Mouse (Mus musculus) kidney, postnatal 10 days (tissue): ENCODE results near the gene Gm17651.

Experiments used
- DNase-seq: peaks from one replicate; pipeline ENCODE4 v3.0.0; 2021; ENCODE audit warnings: mixed read lengths

Gm17651 gene

DNA sequence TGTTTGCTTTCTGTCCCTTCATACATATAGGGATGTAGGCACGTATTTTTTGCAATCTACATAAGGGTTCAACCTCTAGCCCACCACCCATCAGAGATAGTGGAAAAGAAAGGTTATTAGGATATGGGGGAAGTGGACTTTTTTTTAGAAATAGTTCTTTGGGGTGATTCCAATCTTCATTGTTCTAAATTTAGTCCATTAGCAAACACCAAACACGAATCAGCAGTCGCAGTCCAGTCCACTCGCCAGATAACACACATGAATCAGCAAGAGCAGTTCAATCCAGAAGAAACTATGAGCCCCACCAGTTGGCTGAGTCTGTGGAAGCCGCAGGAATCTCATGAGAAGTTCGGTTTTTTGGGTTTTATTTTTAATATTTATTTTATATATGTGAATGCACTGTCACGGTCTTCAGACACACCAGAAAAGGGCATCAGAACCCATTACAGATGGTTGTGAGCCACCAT is at the start of gene Gm17651:
Gm17651 (minus strand) TSS at position 51 of the 467 bp plus-strand sequence.
- DNase-seq = no peak

DNA sequence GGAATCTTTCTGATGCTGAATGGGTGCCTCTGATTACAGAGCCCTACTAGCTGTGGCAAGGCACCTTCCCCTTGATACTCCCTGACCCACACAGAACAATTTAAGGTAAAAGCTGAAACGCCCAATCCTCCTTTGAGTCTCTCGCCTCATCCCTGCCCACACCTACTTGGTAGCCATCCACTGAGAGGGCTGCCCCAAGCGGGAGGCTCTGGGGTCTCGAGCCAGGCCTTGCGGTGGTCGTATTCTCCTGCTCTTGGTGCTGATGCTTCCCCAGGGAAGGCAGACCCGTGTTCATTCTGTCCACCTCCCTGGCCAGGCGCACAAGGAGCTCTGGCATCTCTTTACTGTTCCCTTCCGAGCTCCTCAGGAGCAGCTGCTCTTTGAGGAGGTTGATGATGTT is 44.6 kb upstream of the Gm17651 start:
- DNase-seq = no peak

DNA sequence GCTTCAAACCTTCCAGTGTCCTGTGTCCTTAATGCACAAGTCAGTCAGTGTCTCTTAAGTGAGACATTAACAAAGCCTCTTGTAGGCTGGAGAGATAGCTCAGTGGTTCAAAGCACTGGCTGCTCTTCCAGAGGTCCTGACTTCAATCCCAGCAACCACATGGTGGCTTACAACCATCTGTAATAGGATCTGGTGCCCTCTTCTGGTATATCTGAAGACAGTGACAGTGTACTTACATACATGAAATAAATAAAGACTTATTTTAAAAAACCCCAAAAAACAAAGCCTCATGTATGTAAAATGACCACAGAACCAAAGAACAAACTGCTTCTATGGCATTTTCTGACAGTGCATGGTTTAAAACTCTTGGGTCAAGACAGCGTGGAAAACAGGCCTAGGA is 41.4 kb upstream of the Gm17651 start:
- DNase-seq = no peak

DNA sequence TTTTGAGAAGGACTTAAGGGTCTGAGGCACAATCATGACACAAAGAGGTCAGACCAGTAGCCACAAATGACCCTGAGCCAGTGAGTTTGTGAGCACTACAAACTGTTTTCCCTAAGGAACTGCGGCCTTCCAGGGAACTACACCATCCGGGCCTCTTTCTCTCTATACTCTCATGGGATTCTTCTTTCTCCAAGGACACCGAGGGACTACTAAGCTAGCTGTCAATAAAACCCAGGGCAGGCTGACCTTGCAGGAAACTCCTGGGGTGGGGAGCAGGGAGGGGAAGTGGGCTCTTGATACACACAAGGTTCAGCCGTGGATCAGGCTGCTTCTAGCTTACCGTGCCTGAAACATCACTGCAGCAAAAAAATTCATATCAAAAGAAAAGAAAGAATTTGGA is 36.4 kb upstream of the Gm17651 start:
- DNase-seq = no peak

DNA sequence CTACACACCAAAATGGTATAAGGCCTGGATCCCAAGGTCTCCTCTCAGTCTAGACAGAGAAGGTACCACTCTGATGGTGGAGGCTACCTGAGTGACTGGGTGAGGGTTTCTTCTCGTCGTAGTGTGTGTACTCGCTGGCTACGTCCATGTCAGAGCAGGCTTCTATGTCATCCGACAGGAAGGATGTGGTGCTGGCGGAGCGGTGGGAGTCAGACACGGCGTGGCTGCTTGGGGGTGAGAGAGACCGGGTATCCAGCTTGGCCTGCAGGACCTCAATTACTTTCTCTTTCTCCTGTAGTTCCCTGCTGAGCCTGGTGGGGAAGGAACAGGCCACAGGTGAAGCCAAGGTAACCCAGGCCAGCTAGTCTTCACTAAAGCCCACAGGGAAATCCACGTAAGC is 35.6 kb upstream of the Gm17651 start:
- DNase-seq = no peak

DNA sequence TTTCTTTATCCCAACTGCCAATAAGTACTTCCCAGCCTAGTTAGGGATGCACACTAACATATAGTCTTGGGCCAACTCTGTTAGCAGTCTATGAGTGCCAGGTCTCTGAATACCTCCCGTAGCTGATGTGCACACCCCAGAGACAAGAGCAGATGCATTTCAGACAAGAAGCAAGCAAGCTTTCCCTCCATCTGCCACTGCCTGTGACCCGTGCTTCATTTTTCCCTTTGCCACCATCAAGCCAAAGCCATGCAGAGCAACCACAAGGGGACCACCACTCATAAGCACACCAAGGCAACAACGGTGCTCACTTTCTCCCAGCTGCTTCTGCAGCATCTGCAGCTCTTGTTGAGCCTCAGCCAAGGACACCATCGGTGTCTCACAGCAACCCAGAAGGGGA is 32.1 kb upstream of the Gm17651 start:
- no peak for DNase-seq

DNA sequence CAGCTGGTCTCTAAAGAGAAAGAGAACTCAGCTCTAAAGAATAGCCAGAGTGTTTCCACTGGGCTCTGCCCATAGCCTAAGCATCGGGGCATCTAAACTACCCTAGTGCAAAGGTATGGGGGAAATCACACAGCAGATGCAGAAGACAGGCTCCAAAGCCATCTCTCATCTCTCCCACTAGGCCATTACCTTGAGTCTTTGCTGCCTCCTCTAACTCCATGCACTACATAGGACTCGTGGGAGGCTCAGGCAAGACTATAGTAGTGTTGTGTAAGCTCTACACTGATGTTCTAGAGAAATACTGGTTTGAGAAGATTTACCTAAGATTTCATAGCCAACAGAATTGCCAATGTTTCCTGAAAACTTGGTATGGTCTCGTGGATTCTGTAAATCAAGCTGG is 31.0 kb upstream of the Gm17651 start:
- DNase-seq = no peak

DNA sequence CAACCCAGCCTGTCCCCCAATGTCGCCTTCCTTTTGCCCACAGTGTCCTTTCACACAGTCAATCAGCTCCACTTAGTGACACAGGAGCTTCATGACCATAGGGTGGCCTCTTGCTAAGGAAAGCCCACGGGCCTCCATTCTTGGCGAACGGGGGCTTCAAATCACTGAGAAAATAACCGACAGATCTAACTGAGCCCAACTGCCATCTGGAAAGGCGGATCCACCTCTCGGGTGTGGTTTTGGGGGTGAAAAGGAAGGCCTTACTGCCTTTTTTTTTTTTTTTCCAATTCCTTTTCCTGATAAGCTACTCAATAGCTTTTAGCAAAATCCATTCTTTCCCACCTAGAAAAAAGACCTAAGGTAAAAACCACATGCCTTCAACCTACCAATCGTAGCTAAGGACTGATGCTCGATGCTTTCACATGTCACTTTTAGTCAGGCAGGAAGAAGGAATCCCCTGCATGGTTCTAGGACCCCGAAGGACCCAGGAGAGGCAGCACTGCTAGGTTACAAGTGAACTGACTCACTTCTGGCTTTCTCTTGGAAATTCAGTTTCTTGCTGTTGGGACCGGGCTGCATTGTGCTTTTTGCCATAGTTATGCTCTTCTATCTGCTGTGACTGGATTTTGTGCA is 28.1 kb upstream of the Gm17651 start:
- DNase-seq = no peak

DNA sequence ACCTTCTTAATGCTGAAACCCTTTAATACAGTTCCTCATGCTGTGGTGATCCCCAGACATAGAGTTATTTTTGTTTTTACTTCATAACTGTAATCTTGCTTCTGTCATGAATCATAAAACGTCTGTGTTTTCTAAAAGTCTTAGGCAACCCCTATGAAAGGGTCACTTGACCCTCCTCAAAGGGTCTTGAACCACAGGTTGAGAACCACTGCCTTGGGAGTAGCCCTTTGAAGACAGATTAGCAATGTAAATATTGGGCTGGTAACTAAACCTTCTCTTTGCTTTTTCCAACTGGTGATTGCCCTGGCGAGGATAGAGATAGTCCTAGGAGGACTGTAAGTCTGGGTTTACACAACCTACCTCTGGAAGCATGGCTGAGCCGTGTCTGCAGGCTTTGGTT is 26.7 kb upstream of the Gm17651 start:
- DNase-seq = no peak

DNA sequence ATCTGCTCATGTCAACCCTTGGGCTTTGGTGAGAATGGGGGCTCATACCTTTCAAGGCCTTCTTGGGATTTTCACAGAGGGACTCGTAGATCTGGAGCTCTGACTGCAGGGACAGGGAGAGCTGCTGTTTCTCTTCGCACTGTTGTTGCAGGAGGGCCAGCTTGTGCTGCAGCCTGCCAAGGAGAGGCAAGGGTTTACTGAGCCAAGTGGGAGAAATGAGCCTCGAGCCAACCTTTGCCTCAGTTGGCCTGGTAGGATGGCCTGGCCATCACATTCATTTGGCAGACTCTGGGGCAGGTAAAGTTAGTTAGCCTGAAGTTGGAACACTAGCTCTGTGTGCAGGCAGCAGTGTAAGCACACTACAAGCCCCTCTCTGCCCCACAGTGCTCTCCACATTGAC is 24.6 kb upstream of the Gm17651 start:
- DNase-seq = no peak

DNA sequence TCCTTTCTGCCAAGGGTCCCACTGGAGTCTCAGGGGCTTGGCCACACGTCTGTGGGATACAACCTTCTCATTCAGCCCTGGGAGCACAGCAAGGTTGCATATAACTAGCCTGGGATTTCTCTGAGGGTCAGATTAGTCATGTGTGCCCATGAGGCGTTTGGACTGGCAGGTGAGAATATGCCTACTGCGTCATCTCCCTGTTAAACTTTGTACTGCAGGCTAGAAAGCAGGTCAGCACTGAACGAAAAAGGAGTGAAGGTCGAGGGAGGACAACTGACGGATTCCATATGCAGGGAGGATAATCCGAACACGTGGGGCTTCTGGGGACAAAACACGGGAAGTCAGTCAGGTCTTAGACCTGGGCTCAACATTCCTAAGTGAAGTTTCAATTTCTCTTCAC is 22.8 kb upstream of the Gm17651 start:
- peak; percentile 25 for DNase-seq

DNA sequence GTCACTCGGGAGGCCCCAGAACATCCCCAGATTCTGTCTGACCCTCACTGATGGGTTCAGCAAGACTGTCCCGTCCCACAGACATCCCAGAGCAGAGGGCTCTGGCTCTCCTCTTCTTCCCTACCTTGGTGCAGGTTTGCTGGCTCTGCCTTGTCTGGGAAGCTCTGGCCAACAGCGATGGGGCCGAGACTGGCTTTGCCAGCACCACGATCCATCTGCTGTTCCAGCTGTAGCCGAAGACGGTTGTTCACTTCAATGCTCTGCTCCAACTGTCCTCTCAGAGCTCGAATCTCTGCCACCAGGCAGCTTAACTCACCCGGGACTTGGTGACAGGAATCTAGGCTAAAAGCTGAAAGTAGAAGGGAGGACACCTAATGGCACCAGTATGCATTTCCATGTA is 22.4 kb upstream of the Gm17651 start:
- no peak for DNase-seq

DNA sequence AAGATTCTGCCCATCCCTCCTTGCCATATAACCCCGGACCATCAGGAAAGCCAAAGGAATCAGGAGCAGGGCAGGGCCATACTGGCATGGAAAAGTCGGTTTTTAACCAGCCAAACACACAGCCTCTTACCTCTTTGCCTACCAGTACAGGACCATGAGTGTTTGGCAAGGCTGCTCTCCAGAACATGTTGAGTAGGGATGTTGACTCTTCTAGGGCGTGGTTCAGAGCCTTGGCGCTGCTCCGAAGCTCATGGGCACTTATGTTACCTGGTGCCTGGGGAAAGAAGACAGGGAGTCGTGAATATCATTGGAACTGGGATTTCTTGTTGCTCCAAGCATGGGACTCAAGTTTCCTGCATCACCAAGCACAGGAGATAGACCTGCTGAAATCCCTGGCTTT is 19.3 kb upstream of the Gm17651 start:
- no peak for DNase-seq

DNA sequence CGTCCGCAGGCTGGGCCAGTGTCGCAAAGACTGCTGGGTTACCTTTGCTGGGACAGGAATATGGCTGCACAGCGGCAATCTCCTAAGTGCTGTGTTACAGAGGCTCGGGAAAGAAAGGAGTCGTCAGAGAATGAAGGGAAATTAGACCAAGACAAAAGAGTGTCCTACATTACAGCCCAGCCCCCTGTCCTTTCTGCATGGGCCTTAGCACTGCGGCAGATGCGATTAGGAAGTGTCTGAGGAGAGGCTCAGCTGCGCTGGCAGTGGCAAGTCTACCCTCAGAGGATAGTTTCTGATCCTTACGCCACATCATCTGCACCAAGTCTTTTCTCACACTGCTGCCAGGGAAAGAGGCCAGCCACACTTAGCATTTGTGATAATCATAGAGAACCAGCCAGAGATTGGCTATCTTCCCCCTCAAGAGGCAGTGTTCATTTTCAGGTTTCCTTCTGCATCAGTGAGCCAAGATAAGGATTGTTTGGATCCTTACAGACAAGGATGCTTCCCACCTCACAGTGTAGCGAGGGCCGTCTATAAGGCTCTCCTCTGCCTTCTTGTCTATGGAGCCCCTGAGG is 17.0 kb upstream of the Gm17651 start:
- no peak for DNase-seq

DNA sequence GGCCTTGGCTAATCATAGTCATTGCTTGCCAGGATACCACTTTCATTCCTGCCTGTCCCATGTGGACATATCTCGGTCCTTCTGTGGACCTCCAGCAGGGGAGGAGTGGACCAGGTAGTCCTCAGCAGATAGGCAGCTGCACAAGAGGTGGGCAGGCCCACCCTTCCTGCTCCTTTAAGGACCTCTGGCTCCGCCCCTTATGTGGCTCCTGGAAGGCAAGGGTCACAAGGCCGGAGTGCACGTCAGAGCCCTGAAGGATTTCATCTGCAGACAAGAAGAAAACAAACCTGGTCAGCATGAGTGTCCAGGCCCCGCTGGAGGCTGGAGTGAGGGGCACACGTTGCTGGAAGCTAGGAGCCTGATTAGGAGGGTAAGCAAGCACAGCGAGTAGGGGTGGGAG is 16.1 kb upstream of the Gm17651 start:
- DNase-seq = peak; percentile 37

DNA sequence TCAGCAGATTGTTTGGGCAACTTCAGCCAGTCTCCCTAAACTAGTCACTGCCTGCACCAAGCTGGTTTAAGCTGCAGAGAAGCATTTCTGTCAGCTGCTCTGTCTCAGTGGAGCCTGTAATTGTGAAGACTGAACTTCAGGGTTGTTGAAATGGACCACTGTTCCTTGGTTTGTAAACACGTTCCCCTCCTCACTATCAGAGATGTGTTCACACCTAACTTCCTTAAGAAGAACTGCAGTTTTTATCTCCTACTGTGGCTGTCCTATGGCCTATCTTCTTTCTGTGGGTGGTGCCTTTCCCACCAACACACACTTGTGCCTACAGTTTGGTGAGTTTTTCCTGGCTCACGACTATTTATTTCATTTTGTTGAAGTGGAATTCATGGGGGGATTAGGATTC is 14.8 kb upstream of the Gm17651 start:
- DNase-seq = no peak

DNA sequence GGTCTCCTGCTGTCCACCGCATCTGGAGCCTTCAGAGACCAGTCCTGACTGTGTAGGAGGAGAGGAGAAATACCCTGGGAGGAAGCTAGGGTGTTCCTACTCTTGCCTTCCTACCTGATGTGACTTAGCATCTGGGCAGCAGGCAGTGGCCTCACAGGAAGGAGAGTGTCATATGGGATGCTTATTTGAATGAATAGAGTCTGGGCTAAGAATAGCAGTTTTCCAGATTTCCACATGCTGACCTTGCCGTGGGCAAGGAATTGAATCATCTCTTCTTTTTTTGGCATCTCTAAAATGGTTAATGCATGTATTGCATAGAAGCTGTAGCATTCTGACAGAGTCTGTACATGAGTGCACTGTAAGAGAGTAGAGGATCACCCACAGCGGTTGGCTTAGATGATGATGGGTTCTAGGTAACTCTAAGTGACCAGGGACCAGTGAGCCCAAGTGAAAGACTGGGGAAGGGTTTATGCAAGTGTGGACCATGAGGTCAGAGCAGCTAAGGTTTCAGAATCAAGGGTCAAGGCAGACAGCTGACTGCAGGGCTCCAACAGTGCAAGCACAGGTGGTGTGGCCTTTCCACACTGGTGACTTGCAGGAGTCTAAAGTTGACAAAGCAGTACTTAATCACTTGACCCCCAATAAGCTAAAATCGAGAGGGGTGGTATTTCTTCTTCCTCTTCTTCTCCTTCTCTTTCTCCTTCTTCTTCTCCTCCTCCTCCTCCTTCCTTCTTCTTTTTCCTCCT is 12.1 kb upstream of the Gm17651 start:
- no peak for DNase-seq

DNA sequence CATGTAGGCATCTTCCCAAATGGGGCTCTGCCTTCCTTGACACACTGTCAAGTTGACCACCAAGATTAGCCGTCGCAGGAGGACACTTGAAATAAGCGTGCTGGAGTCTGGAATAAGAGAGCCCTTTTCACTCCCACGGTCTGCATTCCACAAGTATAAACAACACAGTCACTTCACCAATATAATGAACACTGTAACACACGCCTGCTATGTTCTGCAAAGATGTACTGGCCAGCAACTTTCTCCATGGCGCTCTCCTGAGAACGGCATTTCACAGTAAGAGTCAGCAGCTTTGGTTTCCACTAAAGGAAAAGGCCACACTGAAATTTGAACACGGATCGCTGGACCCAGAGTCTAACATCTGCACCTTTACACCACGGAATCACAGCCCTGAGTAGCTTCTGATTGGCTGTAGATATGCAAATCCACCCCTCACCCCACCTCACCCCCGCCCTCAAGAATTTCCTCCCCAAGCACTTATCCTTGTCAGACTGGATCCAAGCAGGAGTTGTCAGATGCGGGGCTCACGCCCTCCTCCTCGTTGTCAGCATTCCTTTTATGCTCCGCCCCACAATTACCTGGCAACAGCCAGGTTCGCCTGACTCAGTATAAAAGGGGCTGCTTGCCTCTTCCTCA is 9.2 kb upstream of the Gm17651 start:
- peak; percentile 50 for DNase-seq

DNA sequence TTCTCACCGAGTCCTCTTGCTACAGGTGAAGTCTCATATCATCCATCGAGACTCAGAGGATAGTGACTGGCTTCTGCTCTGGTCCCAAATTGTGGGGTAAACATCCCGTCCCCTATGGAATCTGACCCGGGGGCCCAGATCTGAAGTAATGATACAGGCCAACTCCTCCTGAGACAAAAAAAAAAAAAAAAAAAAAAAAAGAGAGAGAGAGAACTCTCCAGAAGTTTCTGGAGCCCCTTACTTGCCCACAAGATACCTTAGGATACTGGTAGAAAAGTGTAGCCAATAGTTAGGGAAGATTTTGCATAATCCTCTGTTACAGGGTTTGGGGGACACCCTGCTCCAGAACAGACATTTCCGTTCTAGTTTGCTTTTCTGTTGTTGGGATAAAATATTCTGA is 8.1 kb upstream of the Gm17651 start:
- DNase-seq = no peak

DNA sequence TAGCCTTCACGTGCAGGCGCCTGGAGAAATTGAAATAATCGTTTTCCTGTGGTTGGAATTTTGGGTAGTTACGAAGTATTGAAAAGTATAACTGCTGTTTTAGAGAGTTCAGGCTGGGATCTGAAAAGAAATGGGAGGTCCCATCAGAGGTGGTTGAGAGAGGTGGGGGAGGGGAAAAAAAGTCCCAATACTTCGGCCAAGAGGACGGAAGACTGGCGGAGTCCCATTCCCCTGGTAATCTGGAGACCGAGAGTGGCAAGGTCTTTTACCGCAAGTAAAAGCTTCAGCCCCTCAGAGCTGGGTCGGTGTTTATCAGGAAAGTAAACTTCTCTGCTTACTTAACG is 7.6 kb upstream of the Gm17651 start:
- no peak for DNase-seq

DNA sequence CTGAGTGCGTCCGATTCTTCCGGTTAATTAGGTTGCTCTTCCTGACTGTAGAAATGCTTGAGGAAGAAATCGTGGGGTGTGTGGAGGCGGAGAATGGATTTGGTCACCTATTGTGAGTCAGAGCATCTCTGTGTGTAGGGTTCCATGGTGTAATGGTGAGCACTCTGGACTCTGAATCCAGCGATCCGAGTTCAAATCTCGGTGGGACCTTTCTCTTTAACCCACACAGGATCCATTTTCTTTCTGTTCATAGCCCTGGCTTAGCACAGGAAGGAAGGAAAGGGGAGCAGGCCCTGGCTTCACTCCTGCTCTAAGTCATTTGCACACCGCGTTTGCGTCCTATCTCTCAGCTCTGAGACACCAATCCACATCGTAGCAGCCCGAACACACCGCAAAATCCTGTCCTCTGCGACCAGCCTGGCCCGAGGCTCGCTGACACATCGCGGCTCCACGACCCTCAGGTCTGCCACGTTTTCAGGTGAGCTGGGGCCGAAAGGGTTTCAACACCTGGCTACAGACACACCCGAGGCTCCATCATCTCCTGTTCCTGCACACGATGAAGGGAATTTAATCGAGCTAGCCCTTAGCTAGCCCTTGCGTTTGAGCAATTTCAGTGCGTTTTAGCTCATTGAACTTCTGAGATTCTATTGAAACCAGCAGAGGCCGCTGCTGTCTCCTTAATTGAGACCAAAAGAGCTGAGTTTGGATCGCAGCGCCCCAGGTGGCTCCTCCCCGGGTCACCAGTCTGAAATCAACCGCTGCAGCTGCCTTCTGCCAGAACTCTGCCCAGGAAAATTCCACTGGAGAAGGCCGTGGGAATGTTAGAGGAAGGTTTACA is 7.0 kb upstream of the Gm17651 start:
- DNase-seq = peak; percentile 83

DNA sequence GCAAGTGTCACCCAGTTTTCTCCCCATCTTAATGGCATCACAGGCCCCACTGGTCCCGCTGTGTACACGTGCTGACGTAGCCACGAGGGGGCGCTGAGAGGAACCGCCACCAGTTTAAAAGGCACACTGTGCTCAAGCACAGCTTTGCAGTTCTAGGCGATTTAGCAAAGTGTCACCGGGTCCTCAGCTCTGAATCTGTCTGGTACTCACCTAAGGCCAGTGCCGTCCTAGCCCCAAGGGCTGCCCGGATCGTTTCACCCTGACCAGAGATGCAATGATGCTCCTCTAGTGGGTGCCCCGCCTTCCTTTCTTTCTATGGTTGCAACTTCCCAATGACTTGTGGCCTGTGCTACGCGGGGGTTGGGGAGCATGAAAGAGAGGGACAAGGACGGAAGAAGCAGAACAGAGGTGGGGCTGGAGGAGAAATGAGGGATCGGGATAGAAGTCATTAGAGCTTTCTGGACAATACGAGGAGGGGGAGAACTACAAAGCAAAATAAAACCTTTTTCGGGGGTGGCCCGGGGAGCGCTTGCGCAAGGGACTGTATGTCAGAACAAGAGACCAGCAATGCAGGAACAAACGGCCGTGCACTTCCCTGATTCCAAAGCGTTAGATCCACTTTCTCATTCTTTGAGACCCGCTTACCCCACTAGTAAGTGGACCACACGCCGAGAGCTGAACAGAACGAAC is 6.3 kb upstream of the Gm17651 start:
- DNase-seq = peak; percentile 86
